Comparison of ENCODE assay signal across 25 mouse cellular contexts in genomic region chr10:15406211-15406610, GRCm38 (mm10).
A peak's percentile ranks its signal among the peaks of the same experiment; 100 is the strongest.
DNase-seq lines count a peak whose midpoint lies in the region; ATAC-seq and TF ChIP-seq lines count a peak whose summit lies in the region.
"Had no signal": no experiment of that assay in that cellular context is flagged by ENCODE, and none has a peak within 500 bp of the region (broad histone marks: within the 10 kb centered on the region; RNA-seq: fewer than 3 reads in every experiment).

No protein-coding gene starts in this region.

- peak; percentile 75 for ATAC-seq in forebrain, embryonic 12.5 days (ENCODE audit: low FRiP score)
- no peak for ATAC-seq in forebrain, embryonic 15.5 days (replicated peaks)
- no peak for ATAC-seq in midbrain, embryonic 14.5 days (ENCODE audit: low FRiP score, low TSS enrichment)
- ATAC-seq in midbrain, embryonic 15.5 days (replicated peaks): no peak; the same call in 1 of the 2 replicates
- ATAC-seq: CD4-positive, CD25-positive, alpha-beta regulatory T cell, adult 4 months; intestine, postnatal 0 days; liver, embryonic 12.5 days; midbrain, embryonic 13.5 days had no signal

- H3K4me1 ChIP-seq in forebrain, embryonic 12.5 days: no peaks in the 10 kb centered on the region; the same call in 1 of the 2 replicates
- no peaks in the 10 kb centered on the region for H3K4me1 ChIP-seq in forebrain, embryonic 15.5 days
- H3K4me1 ChIP-seq in midbrain, embryonic 14.5 days (ENCODE audit: control insufficient read depth, insufficient read depth, low read length): 0 out of 2 replicates have a peak, but pooled peaks cover 5% of the 10 kb centered on the region
- H3K4me1 ChIP-seq in midbrain, embryonic 15.5 days: 0 out of 2 replicates have a peak, but pooled peaks cover 5% of the 10 kb centered on the region
- H3K4me1 ChIP-seq: heart, embryonic 13.5 days; limb, embryonic 13.5 days; liver, embryonic 12.5 days had no signal

- peak; percentile 63 for DNase-seq in midbrain, embryonic 14.5 days
- DNase-seq in brain, embryonic 14.5 days (ENCODE audit: low read depth): peak; percentile 69
- peak; percentile 6 for DNase-seq in mesoderm, embryonic 11.5 days (ENCODE audit: low read depth, low spot score)
- no peak for DNase-seq in urinary bladder, adult 2 months (ENCODE audit: low spot score)
- no peak for DNase-seq in right cerebral cortex, postnatal 25 days
- DNase-seq: cerebellum, adult 11-12 months; cerebellum, postnatal 10 days; gastrocnemius, postnatal 10 days; heart, adult 11 months; heart, postnatal 14 days; kidney, postnatal 25 days; lung, adult 18-20 months; lung, postnatal 10 days; right cerebral cortex, adult 18-20 months; thymus, adult 18-20 months; thymus, postnatal 4 days had no signal

- no peaks in the 10 kb centered on the region for H3K36me3 ChIP-seq in forebrain, embryonic 12.5 days (replicated peaks)
- no peaks in the 10 kb centered on the region for H3K36me3 ChIP-seq in forebrain, embryonic 15.5 days
- H3K36me3 ChIP-seq in midbrain, embryonic 14.5 days (ENCODE audit: control insufficient read depth, insufficient read depth, low read length): no peaks in the 10 kb centered on the region
- H3K36me3 ChIP-seq in midbrain, embryonic 15.5 days (replicated peaks): no peaks in the 10 kb centered on the region
- H3K36me3 ChIP-seq: heart, embryonic 13.5 days; limb, embryonic 13.5 days; liver, embryonic 12.5 days; midbrain, embryonic 13.5 days had no signal

- TF ChIP-seq POLR2A in brain, embryonic 14.5 days (IDR thresholded peaks at IDR 0.05; ENCODE audit: borderline replicate concordance, extremely low read depth, insufficient read depth, insufficient read length, poor library complexity, severe bottlenecking): no peak

- H3K4me3 ChIP-seq in forebrain, embryonic 12.5 days (replicated peaks): no peak overlapping the region
- no peak overlapping the region for H3K4me3 ChIP-seq in forebrain, embryonic 15.5 days
- H3K4me3 ChIP-seq in midbrain, embryonic 14.5 days (replicated peaks; ENCODE audit: low read depth, low read length): no peak overlapping the region
- no peak overlapping the region for H3K4me3 ChIP-seq in midbrain, embryonic 15.5 days
- H3K4me3 ChIP-seq: heart, embryonic 13.5 days; limb, embryonic 13.5 days; liver, embryonic 12.5 days; midbrain, embryonic 13.5 days had no signal

- H3K9ac ChIP-seq in forebrain, embryonic 12.5 days: no peak overlapping the region
- H3K9ac ChIP-seq in forebrain, embryonic 15.5 days (replicated peaks): no peak overlapping the region
- H3K9ac ChIP-seq in midbrain, embryonic 14.5 days (replicated peaks; ENCODE audit: low read length): no peak overlapping the region
- no peak overlapping the region for H3K9ac ChIP-seq in midbrain, embryonic 15.5 days
- H3K9ac ChIP-seq: heart, embryonic 13.5 days; limb, embryonic 13.5 days; liver, embryonic 12.5 days; midbrain, embryonic 13.5 days had no signal

- no peak overlapping the region for H3K4me2 ChIP-seq in forebrain, embryonic 12.5 days
- no peak overlapping the region for H3K4me2 ChIP-seq in forebrain, embryonic 15.5 days (replicated peaks)
- H3K4me2 ChIP-seq in midbrain, embryonic 14.5 days (ENCODE audit: low read length): no peak overlapping the region
- H3K4me2 ChIP-seq in midbrain, embryonic 15.5 days: no peak overlapping the region
- H3K4me2 ChIP-seq: heart, embryonic 13.5 days; limb, embryonic 13.5 days; liver, embryonic 12.5 days; midbrain, embryonic 13.5 days had no signal

- H3K9me3 ChIP-seq in forebrain, embryonic 12.5 days: no peaks in the 10 kb centered on the region
- H3K9me3 ChIP-seq in forebrain, embryonic 15.5 days: no peaks in the 10 kb centered on the region
- no peaks in the 10 kb centered on the region for H3K9me3 ChIP-seq in midbrain, embryonic 14.5 days (ENCODE audit: control insufficient read depth, low read length)
- H3K9me3 ChIP-seq in midbrain, embryonic 15.5 days: no peaks in the 10 kb centered on the region
- H3K9me3 ChIP-seq: heart, embryonic 13.5 days; limb, embryonic 13.5 days; liver, embryonic 12.5 days; midbrain, embryonic 13.5 days had no signal

- TF ChIP-seq CTCF in brain, embryonic 14.5 days (IDR thresholded peaks at IDR 0.05; ENCODE audit: borderline replicate concordance, extremely low read depth, insufficient read depth, insufficient read length): no peak

- H3K27ac ChIP-seq in forebrain, embryonic 12.5 days: no peak overlapping the region
- H3K27ac ChIP-seq in forebrain, embryonic 15.5 days (replicated peaks): no peak overlapping the region
- no peak overlapping the region for H3K27ac ChIP-seq in midbrain, embryonic 14.5 days (replicated peaks; ENCODE audit: low read depth, low read length)
- H3K27ac ChIP-seq in midbrain, embryonic 15.5 days: no peak overlapping the region
- H3K27ac ChIP-seq: heart, embryonic 13.5 days; limb, embryonic 13.5 days; liver, embryonic 12.5 days; midbrain, embryonic 13.5 days had no signal

- no peaks in the 10 kb centered on the region for H3K27me3 ChIP-seq in forebrain, embryonic 12.5 days
- H3K27me3 ChIP-seq in forebrain, embryonic 15.5 days: no peaks in the 10 kb centered on the region
- H3K27me3 ChIP-seq in midbrain, embryonic 14.5 days (ENCODE audit: control insufficient read depth, insufficient read depth, low read length): no peaks in the 10 kb centered on the region
- H3K27me3 ChIP-seq in midbrain, embryonic 15.5 days (replicated peaks): no peaks in the 10 kb centered on the region
- H3K27me3 ChIP-seq: heart, embryonic 13.5 days; limb, embryonic 13.5 days; liver, embryonic 12.5 days; midbrain, embryonic 13.5 days had no signal

- 31% methylated on average over 2 of the region's 2 CpGs for WGBS in forebrain, embryonic 12.5 days
- WGBS in forebrain, embryonic 15.5 days: 25% methylated on average over 2 of the region's 2 CpGs
- WGBS in midbrain, embryonic 14.5 days: 13% methylated on average over 2 of the region's 2 CpGs
- 16% methylated on average over 2 of the region's 2 CpGs for WGBS in midbrain, embryonic 15.5 days

Comparison
In these comparisons a context has a peak if more than half of its experiments do, and no peak if none do; other contexts are left out.
1. DNase-seq: peak in midbrain, embryonic 14.5 days (single experiment), brain, embryonic 14.5 days (single experiment) and mesoderm, embryonic 11.5 days (single experiment); none in urinary bladder, adult 2 months (single experiment) and right cerebral cortex, postnatal 25 days (single experiment).